Mouse (Mus musculus) heart, postnatal 10 days (tissue): ENCODE data around the gene Cradd. TPM values are rescaled to one million over a fixed set of nuclear protein-coding genes. Genes with fewer than 3 reads are reported as not detected.

ENCODE experiments used
- DNase-seq, 2 experiments: peaks; one replicate each; pipeline ENCODE4 v3.0.0; 2021
- intact Hi-C: fragments of 180-260 bp; cut with DNase I; formaldehyde crosslinking; loops from one replicate; pipeline ENCODE4 v1.15.1; 2025
- total RNA-seq, 2 experiments: library from RNA; stranded (reverse); gene quantifications; 2 replicates each; pipeline ENCODE4 v1.2.3; 2021

The Cradd gene
- total RNA-seq, 2 experiments from 2014 or later: 12.9 to 13.5 TPM

DNA sequence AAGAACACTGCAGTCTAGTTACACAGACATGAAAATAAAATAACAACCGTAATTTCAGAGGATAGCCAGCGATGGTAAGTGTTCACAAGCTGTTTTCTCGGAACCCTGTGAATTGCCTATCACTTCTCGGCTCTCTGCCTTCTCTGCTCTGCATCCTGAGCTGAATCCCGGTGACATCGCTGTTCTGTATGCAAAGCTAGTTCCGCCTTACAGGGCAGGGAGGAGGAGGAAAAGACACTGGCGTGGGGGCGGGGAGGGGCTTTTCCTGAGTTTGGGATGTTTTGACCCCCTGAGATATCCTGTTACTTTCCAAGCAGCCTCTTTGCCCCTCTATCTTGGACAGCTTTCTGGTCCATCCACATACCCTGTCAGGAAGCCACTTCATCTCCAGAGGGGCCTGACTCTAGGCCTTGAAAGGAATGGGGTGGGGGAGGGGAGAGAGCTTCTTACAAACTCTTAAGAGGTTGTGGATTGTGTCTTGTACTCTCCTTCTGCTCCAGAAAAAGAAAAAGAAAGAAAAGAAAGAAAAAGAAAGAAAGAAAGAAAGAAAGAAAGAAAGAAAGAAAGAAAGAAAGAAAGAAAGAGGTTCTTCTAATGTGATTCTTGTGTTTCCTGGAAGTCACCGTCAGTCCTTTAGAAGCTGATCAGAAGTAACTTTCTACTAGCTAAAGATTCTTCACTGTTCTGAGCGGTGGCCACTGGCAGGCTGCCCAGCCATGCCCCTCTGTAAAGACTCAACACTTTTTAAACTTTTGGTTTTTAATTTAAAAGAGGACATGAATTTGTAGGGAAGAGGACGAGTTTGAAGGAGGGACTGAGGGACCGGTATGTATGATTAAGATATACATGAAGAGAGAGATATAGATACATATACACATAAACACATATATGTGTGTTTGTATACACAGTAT, 14.3 kb downstream of the Cradd start:
- DNase-seq: no peak
- intact Hi-C loops: loop anchor here (2.0 kb wide), 1 partner anchor 31 kb away; no protein-coding TSS in a partner anchor

DNA sequence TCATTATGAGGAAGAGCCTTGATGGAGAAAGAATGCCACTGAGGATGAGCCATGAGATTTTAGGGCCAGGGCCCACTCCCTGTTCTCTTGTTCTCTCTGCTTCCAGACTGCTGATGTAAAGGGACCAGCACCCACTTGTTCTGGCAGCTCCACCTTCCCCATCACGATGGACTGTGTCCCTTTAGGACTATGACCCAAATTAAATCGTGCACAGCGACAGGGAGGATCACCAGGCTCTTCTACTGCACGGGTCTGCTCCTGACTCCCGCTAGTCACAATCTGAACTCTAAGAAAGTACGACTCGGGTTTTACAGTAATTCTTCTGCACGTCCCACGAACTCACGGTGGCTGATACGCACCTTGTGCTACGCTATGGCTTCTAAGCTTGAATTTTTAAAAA, 14.9 kb downstream of the Cradd start:
- intact Hi-C loops: no loop called here
- DNase-seq: no peak

DNA sequence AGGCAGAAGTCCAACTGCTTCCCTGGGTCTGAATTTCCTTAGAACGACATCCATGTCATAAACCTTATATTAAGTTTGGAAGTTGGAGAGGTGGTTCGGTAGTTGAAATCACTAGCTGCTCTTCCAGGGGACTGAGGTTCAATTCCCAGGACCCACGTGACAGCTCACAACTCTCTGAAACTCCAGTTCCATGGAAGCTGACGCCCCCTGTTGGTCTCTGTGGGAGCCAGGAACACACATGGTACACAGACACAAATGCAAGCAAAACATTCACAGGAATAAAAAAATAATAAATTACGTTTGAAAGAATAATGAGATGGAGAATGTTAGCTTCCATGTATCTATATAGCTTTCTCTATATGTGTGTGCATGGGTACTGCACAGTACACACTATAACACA, 16.0 kb downstream of the Cradd start:
- DNase-seq: no peak
- intact Hi-C loops: no loop called here

DNA sequence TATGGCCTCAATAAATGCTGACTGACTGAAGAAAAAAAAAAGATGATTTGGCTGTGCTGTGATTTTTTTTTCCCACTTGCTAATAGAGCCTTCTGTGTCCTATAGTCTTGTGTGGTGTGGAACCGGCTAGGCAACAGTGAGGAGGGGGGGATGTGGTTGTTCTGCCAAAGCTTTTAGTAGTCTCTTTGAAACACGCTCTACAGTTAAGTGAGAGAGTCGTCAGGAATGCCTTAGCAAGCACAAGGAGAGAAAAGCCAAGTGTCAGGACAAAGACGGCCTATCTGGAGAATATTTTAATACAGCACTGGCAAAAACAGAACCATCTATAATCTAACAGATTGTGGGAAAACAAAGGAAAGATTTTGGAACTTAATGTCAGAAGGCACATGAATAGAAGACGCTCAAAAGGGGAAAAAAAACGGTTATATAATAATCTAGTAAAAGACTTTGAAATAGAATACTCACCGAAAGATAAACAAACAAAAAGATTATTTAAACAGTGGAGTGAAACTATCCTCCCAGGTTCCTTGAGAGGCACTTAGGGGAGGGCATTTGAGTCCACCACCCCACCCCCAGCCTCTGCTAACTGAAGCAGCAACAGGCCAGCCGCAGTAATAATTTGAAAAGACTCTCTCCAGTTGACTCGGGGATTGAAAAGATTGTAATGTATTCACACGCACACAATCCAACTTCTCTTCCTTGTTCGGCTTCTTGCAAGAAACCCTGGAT, 16.9 kb downstream of the Cradd start:
- intact Hi-C loops: no loop called here
- peak in 1 of 2 experiments; percentile 25 for DNase-seq

DNA sequence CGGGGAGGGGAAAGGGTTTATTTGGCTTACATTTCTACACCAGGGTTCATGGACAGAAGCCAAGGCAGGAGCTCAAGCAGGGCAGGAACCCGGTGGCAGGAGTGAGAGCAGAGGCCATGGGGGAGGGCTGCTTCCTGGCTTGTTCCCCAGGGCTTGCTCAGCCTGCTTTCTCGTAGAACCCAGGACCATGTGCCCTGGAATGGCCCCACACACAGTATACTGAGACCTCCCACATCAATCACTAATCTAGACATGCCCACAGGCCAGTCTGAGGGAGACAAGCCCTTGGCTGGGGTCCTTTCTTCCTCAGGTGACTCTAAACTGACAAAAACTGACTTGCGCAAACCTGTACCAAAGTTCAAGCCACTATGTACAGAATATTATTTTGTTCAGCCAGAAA, 19.7 kb downstream of the Cradd start:
- intact Hi-C loops: no loop called here
- no peak for DNase-seq

DNA sequence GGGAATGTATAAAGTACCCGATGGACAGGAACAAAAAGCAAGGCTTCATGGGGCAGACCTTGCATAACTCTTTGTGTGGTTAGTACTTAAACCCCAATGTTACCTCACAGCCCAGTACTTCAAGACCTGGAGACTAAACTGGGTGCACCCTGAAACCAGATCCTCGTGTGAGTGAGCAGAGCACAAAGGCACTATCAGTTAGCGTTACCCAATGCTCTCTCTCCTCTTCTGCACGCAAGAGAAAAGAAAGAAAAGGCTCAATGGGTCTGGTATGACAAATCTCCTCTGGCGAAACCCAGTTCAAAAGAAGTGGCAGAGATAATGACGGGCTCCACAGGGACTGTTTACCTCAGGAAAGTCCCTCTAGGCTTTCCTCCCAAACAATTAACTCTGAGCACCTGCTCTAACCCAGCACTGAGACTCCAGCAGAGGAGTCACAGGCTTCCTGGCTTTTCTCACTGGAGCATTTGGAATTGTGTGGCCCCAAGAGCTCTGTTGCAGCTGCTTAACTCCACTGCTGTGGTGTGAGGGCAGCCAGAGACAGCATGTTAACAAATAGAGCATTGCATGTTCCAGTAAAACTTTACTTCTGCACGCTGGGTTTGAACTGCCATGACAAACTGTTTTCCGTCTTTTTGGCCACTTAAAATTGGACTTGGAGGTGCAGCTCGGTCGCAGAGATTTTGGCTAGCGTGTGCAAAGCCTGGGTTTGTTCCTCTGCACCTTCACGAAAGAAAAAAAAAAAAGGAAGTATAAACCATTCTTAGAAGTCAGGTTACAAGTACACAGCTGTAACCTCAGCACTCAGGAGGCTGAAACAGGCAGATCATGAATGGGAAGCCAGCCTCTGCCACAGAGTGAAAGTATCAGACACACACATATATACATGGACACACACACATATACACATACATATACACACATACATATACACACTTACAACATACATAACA, 21.4 kb downstream of the Cradd start:
- intact Hi-C loops: no loop called here
- DNase-seq: no peak

DNA sequence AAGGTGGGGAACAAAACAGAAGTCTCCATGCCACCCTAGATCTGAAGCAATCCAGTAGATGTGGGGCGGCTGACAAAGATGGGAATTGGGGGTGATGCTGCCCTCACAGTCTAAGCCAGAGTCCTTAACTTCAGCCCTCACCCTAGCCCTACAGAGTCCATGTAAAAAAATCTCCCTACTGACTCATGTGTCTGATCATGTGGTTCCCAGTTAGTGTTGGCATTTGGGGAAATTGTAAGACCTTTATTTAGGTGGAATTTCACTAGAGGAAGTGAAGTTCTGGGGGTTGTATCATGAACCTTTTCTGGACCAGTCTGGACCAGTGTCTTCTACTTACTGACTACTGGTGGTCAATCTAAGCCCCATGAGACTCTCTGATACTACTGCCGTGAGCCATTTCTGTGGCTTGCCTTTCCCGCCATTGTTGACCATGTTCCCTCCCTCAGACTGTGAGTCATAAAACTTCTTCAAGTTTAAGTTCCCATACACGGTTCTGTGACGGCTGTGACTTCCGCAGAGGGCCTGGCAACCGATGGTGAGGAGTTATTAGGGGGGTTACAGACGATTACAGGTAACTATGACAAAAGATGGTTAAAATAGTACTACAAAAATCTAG, 23.6 kb downstream of the Cradd start:
- DNase-seq: no peak
- intact Hi-C loops: no loop called here

DNA sequence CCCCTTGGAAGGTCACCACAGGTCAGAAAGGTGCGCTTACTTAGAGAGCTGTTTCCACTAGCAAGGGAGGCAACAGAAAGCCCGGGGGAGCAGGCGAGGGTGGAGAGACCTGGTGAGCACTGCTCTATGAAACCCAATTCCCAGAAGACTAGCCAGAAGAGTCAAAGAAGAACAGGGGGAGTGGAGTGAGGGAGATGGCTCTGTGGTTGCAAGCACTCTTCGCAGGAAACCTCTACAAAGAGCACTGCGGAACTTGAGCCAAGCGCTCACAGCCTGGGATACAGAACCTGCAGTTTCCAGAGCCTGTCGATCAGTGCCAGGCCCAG, 24.2 kb downstream of the Cradd start:
- DNase-seq: no peak
- intact Hi-C loops: no loop called here

DNA sequence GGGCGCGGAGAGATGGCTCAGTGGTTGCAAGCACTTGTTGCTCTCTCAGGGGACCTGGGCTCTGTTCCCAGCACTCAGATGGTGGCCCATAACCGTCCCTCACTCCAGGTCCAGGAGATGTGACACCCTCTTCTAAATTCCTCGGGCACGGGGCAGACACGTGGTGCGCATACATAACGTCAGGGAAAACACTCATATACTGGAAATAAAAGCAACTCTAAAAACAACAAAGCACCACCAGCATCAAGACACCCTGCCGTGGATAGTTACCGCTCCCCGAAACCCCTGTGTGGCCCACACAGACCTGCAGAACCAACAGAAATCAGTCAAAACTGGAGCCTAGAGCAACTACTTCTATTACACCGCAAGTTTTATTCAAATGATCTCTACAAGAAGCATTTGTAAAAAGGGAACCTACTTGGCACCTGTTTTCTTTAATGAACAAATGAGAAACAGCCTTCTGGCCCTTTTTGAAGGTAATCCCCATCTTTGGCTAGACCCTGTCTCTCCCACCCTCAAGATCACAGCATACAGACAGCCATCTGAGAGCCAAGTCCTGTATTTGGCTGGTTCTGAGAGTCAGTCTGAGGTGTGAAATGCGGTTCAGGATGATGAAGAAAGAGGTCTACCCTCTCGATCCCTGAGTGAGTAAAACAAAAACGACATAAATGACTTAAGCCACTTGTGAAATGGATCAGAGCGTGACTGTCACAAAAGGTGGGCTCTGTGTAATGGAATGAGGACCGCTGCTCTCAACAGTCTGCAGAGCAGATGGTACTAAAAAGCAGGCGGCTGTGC, 24.7 kb downstream of the Cradd start:
- intact Hi-C loops: no loop called here
- DNase-seq: no peak

DNA sequence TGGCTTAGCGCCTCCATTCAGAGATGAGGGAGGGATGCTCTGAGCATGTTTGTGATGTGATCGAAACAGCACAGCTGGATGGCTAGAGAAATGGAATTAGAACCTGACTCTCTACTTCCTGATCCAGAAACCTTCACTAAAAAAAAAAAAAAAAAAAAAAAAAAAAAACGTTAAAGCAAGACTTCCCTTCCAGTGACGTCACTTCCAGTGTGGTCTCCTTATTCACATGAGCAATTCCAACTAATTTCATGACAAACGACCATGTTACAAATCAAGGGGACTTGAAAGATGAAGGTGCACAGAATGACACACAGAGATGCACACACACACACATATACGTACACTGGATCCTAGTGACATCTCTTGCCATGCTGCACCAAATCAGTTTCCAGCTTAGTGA, 25.4 kb downstream of the Cradd start:
- intact Hi-C loops: no loop called here
- no peak for DNase-seq

DNA sequence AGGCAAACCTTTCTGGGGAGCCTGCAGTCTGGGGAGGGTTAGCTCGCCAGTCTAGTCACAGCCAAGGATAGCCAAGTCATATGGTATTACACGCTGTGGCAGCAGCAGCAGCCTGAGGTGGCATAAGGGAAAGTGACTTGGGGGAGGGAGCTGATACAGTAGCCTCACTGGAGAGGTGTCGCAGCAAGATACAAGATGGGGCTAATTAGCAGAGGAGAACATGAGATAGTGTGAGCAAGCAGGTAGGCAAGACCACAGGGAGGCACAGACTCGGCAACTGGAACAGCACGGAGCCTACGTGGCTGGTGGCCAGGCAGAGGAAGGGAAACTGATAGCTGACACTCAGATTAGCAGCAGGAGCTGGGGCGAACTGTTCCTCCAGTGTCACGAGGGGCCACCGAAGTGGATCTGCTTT, 26.2 kb downstream of the Cradd start:
- peak; percentile 51 to 67 for DNase-seq
- intact Hi-C loops: no loop called here

DNA sequence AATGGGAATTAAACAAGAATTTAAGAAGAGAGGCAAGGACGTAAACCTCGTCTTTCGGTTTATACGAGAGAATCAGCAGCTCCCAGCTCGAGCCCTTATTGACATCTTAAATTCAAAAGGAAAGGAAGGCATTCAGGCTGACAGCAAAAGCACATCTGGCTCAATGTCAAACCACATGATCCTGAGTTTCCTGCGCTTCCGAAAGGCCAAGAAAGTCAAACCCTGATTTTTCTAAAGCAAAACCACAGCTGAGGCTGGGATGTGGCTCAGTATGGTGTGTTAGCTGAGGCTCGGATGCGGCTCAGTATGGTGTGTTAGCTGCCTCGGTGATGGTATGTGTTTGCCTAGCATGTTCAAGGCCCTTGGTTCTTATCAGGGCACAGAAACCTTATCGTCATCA, 26.9 kb downstream of the Cradd start:
- intact Hi-C loops: no loop called here
- peak; percentile 61 to 68 for DNase-seq

DNA sequence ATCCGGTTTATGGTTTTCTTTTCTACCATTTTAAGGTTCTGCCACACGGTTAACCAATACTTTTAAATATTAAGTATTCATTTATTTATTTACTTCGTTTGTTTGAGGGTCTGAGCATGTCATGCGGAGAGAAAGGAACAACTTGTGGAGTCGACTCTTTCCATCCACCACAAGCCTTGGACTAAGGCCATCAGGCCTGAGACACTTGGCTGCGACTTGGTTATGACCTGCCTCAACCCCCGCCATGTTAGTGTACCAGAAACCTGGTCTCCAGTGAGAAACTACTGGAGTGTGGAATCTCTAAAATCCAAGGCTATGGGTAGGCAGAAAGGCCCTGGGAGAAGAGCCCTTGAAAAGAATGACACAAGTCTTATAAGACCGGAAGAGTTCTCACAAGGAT, 30.7 kb downstream of the Cradd start:
- DNase-seq: peak; percentile 51 to 57
- intact Hi-C loops: no loop called here

DNA sequence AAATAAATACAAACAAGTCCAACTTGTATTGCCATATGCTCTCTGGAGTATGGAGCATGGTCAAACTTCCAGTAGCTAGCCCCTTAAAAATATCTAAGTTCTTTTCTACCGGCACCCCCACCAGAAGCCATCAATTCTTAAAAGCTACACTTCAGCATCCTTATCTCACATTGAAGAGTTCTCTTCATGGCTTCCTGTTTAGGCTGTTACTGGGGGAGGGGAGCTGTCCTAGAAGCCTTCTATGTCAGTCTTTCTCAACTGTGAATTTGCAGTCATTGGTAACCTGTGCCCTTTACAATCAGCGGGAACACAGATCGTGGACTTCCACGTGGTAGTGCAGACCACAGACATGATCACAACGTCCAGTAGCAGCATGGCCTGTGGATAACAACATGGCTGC, 31.7 kb downstream of the Cradd start:
- intact Hi-C loops: no loop called here

DNA sequence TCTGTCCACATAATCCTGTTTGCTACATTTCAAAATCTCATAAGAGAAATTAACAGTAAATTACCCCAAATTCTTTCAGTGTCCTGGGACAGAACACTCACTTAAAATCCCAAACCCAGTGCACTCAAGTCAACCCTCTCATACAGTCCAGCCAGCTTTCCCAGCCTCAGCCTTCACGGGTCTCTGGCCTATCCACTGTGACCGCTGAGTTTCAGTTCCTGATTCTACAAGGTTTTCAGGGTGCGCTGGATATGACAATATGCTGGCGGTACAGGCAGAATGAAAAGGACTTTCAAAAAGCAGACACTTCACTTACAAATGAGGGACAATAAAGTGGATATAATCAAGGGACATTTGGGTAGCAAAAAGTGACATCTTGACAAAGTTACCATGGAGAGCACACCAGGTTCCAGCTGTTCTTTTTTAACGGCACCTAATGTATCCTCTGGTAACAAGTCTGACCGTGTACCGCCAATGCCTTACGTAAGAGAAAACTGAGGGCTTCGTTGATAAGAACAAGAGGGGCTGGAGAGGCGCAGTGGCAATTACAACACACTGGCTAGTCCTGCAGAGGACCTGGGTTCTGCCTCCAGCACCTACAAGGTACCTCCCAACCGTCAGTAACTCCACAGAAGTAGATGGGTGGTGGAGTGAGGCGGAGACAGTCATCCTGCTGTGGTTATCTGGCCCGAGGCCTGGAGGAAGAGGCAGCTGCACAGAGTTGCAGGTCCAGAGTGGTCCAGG, 32.6 kb downstream of the Cradd start:
- intact Hi-C loops: no loop called here
- DNase-seq: no peak

More for the DNA sequence above, 31.7 kb downstream of the Cradd start:
- no peak for DNase-seq

DNA sequence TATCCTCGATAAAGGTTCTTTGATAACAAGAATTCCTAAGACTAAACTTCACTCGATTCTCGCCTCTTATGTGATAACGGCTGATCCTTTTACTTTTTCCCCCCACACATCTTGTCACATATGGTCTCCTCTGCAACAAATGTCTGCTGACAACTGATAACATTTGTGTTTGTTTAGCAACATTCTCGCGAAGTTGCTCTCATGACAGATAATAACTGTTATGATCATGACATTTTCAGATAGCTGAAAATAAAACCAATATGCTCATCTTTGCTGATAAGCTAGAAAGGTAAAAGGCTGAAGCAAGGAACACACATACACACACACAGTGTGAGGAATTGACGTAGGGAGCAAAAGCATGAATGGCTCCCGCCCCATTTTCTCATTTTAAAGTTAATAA, 34.1 kb downstream of the Cradd start:
- DNase-seq: no peak
- intact Hi-C loops: no loop called here

DNA sequence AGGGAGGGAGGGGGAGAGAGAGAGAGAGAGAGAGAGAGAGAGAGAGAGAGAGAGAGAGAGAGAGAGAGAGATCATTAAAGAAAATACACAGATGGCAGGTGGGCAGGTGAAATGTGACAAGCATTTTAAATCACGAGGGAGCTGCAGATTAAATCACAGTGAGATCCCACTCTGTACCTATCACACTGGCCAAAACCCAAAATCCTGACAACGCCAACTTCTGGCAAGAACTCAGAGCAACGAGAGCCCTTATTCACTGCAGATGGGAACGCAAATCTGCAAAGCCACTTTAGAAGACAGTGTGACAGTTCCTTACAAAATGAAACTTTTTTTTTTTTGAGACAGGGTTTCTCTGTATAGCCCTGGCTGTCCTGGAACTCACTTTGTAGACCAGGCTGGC, 35.7 kb downstream of the Cradd start:
- intact Hi-C loops: no loop called here

DNA sequence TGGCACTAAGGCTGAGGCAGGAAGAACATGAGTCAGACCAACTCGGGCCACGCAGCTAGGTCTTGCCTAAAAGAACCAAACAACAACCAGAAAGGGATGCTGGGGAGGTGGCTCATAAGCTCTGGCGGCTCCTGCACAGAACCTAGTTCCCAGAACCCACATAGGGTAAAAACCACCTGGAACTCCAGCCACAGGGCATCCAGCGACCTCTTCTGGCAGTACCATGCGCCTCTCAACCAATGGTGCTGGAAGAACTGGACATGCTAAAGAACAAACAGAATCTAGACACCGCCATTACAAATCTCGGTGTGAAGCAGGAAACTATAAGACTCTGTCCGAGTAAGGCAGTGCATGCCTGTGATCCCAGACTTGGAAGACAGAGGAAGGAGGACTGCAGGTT, 36.6 kb downstream of the Cradd start:
- DNase-seq: no peak
- intact Hi-C loops: no loop called here

More for the DNA sequence above, 35.7 kb downstream of the Cradd start:
- DNase-seq: no peak

DNA sequence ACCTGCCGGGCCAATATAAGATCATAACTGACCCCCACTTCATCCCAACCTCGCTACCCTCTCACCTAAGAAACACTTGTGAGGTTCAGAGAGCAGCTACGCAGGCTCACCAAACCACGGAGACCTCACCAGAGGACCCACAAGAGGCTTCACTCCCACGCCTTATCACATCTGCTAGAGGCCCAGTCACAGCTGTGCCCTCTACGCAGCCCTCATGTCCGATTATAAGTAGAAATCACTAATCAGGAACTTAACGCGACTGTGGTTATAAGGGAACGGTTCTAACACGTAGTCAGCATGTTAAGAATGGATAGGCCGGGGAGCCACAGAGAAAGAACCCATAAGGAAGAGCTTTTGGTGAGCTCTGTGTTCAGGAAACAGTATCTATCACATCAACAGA, 40.5 kb downstream of the Cradd start:
- DNase-seq: no peak
- intact Hi-C loops: no loop called here
